Mouse (Mus musculus) frontal cortex, postnatal 14 days (tissue): ENCODE results near the gene Mapk3.

ENCODE experiments used
- DNase-seq, 2 experiments: peaks; one replicate each; pipeline ENCODE4 v3.0.0; 2022; ENCODE audit warnings: low spot score in 2 of 2

Mapk3 gene

GRCm38 (mm10) chr7:126782693-126783092 lies 23.3 kb downstream of the Mapk3 start:
- DNase-seq: no peak

DNA sequence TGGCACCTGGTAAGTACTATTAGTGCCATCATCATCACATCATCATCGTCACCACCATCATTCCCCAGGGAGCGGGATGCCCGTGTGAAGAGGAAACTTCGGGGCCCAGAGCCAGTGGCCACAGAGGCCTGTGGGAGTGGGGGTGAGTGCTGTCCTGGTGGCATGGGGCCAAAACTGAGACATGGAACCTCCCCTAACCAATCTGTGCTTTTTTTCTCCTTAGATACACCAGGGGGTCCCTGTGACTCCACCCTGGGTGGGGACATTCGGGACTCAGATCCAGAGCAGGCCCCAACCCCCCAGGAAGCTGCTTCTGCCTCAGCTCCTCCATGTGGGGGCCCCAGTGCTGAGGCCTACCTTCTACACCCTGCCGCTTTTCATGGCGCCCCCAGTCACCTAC lies 25.1 kb downstream of the Mapk3 start:
- DNase-seq: no peak

GRCm38 (mm10) chr7:126785056-126785455 lies 25.7 kb downstream of the Mapk3 start:
- no peak for DNase-seq

DNA sequence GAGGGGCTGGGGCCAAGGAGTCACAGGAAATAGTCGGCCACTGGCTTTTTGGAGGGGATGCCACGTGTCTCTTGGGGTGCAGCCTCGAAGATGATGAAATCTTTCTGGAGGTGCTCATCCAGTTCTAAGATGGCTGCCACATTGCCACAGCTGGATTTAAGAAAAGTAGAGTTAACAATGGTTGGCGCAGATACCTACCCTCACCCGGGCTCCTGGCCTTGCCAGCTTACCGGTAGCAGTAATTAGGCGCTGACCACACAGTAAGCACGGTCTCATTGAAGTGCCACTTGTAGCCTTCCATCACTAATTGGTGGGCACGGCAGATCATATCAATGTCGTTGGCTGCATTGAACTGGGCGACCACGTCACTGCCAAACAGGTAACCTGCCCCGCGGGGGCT lies 26.7 kb downstream of the Mapk3 start:
- no peak for DNase-seq

GRCm38 (mm10) chr7:126789141-126789540 lies 29.7 kb downstream of the Mapk3 start:
- no peak for DNase-seq

DNA sequence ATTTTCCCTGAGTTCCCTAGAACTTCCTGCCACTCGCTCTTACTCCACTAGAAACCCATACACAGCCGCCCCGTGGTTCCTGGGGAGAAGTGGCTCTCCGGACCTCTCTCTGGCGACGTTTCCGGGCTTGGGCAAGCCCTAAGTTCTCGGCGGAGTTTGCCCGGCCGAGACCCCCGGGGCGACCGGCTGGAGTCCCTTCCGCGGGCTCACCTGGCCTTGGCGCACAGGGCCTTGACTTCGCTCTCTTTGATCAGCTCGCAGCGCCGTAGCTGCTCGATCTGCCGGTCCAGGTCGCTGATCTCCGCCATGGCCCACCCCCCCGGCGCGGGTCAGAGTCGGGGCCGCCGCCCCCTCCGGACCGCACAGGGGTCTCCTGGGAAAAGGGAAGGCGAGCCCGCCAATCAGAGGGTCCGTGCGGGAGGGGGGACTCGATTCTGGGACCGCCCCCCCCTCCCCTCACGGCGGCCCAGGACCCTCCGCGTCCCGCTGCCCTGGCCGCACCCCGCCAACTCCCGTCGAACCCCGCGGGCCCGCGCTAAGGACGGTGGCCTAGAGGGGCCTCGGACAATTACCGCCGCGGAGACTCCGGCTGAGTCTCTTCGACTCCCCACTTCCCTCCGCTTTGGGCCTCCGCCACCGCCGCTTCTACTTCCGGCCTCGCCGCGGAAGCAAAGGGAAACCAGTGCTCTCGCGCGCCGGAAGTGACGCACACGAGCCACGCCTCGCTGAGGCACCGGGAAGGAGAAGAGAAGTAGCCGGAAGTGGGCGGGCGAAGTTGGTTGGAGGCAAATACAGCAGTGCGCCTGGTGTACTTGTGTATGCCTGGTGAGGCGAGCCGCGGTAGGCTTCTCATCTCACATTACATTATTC lies 32.7 kb downstream of the Mapk3 start, which contains the start of gene Ppp4c:
Ppp4c (minus strand) TSS at position 646 of the 870 bp plus-strand sequence.
- DNase-seq: peak; percentile 93 to 96

- no peak for DNase-seq
Observed at GRCm38 (mm10) chr7:126792721-126793443, 33.5 kb downstream of the Mapk3 start.

- no peak for DNase-seq
Observed at GRCm38 (mm10) chr7:126793456-126794270, 34.3 kb downstream of the Mapk3 start.

GRCm38 (mm10) chr7:126794271-126794605 lies 34.8 kb downstream of the Mapk3 start:
- DNase-seq: no peak

DNA sequence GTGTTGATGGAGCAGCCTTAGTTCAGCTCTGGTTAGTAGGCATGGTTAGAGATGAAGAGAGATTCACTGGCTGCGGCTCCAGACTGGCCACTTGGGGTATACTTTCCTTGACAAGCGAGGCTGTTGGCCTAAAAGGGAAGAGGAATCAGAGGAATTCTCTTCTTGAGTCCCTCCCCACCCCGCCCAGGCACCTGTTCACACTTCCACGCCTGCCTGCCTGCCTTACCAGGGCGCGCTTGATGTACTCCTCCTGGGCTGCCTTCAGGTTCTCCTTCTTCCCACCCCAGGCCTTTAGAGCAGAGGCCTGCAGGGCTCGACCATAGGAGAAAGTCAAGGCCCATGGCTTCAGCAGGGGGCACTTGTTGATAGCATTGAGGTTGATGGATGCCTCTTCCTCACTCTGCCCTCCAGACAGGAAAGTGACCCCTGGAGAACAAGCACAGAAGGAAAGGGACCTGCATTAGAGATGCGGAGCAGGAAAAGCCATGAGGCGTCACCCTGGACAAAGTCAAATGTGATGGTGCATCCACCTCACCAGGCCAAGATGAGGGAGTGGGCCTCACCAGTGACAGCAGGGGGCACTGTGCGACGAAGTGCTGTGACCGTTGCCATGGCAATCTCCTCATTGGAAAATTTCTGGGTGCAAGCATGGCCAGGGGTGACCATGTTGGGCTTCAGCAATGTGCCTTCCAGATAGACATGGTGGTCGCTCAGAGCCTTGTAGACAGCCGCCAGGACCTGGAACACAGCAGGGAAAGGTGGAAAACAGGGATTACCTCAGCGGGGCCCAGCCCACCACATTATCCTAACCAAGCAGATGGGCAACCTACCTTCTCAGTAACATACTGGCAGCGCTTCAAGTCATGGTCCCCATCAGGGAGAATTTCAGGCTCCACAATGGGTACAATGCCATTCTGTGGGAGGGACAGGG lies 36.3 kb downstream of the Mapk3 start:
- DNase-seq: no peak

DNA sequence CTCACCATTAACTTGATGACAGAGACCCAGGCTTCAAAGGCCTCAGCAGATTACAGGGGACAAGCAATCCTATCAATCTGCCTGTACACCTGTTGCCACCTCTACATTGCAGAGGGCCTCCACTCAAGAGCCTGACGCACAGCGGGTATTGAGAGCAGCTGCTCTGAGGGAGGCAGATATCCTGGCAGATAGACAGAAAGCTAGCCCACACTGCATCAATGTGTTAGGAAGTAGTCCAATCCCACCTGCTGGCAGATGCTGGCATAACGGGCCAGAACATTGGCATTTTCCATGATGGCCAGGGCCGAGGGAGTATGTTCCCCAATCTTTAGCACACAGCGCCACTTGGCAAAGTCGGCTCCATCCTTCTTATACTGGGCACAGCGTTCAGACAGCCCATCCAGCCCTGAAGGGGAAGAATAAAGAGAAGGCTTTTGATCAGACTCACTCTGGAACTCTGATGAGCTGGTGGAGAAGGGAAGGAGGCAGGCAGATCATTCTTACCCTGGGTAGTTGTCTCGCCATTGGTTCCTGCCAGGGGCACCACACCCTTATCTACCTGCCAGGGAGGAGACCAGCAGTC lies 37.0 kb downstream of the Mapk3 start:
- no peak for DNase-seq

DNA sequence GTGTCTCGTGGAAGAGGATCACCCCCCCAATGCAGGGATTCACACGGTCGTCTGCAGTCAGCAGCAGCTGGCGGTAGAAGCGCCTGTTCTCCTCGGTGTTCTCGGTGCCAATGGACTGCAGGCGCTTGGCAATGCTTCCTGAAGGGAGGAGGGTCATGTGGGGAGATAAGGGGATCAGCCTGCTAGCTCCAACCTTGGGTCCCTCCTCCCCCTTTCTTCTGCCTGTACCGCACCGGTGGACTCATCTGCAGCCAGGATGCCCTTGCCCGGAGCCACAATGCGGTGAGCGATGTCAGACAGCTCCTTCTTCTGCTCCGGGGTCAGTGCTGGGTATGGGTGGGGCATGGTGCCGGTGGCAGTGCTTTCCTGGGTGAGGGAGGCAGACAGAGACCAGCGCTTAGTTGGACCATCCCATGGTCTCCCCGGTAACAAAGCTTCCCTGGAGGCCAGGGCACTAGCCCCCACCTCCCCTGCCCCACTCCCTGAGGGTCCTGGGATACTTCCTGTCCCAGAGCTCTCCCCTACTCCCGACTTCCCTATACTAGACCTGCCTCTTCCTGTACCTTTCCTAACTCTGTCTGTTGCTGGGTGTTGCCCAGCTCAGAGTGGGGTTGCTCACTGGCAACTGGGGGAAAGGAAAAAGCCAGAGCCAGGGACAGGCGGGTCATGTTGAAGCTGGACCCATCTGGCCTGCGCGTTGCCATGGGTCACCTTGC lies 38.2 kb downstream of the Mapk3 start, which contains the start of gene Fam57b:
Fam57b (plus strand) TSS at position 258 of the 716 bp plus-strand sequence.
- DNase-seq: no peak

DNA sequence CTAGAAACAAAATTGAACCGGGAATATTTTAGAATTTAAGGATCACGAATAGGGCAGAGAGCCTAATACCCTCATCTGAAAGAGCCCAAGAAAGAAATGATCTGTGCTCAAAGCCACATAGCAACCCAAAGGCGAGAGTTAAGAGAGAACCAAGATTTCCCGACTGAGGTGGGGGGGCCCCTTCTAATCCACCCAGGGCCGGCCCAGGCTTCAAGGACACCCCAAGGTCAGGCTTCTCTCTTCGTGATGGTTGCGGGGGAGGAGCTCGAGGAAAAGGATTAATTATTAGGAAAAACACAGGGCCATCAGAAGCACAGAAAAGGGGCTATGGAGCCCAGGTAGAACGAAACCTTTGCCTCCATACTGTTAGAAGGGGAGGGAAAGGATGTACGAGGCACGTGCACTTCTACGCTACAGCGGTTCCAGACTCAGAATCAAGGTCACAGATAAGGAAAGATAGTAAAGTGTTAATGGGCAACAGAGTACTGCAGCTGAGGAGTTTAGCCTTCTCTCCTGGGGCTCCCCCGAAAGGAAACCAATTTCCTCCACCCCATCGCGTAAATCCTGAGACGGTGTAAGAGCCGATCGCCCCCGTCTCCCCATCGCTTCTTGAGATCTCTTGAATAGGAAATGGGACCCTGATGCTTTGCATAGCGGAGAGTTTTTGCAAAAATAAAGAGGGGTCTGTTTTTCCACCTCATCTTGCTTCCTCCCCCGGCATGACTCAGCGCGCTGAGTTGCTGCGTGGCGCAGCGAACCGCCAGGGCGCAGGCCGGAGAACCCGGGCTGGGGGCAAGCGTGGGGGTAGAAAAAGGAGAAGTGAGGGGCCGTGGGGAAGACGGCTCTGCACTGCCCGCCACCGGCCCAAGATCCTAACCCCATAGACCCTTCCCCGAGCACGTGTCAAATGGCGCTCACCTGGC lies 39.0 kb downstream of the Mapk3 start:
- DNase-seq: no peak

GRCm38 (mm10) chr7:126799050-126799467 lies 39.7 kb downstream of the Mapk3 start:
- peak; percentile 95 to 97 for DNase-seq

DNA sequence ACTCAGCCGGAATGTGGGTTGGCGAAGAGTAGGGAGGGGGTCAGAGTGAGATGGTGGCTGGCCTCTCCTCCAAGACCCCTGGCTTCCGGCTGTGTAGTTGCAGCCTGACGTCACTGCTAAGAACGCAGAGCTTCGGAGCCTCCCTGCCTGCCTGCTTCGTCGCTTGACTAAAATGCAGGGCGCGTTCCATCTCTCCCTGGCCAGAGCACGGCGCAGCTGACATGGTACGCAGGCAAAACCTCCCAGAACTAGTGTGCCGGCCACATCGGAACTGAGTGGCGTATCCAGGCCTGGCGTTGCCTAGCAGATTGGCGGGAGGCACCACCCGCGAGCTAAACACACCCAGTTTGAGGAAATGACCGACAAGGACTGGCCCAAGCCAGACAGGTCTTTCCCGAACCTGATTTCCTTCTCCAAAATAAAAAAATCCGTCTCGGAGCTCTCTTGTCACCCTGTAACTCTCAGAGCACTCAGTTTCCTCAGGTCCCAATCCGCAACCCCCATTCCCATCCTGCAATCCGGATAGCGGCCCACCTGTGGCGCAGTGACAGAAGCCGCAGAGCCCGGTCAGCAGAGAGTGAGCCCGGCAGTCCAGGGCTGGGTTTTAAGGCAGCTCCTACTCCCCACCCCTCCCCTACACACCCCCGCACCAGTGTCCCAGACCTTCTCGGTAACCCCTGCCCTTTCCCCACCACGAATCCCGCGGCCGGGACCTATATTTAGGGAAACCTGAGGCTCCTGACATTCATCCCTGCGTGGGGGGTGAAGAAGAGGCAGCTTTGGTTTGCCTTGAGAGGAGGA lies 40.3 kb downstream of the Mapk3 start:
- DNase-seq: peak; percentile 81 to 87

DNA sequence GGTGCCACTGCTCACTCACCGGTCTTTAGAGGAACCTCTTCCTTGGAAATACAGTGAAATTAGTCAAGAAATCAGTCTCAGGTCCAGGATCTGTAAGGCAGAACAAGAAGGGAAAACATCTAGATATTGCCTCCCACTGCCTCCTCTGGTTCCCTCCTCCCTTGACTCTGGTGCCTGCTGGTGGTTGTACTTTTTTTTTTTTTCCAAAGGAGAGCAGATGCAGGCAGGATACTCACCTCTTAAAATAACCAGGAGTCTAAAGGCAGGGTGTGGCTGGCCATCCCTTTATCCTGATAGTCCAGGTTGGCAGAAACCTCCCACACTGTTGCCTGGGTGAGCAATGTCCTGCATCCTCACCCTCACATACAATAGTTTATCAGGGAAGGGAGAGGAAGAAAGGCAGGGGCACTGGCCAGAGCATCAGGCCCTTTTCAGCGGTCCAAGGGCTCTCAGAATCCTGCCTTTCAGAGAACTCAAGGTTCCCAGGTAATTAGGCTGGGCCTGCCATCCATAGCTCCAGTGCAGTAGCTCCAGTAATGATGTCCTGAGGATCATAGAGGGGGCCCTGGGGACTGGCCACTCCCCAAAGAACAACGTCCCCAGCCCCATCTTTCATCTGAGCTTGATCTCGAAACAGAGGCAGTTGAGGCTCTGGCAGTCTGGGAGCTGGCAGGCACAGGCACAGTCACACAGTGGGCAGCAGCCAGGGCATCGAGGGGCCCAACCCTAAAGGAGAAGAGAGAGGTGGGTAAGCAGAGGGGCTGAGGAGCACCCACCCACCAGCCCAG lies 41.1 kb downstream of the Mapk3 start:
- DNase-seq: no peak

DNA sequence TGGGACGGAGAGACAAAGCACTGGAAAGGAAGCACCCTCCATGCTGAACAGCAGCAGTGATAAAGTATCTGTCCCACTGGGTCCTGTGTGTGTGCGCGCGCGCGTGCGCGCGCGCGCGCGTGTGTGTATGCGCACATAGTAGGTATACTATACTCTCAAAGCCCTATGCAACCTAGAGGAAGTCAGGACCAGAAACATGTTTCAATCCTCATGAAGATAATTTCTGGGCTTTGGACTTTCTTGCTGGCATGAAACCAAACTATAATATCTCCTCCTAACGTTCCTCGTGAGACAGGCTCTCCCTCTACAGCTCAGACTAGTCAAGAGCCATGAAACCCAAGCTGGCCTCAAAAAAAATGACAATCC lies 41.6 kb downstream of the Mapk3 start:
- DNase-seq: no peak
